9 mouse cellular contexts compared by ENCODE assay signal in genomic region chr5:97055511-97056068, GRCm38 (mm10). TPM values are rescaled to one million over a fixed set of nuclear protein-coding genes. Genes with fewer than 3 reads are reported as not detected.
A peak's percentile ranks its signal among the peaks of the same experiment; 100 is the strongest.
DNase-seq lines count a peak whose midpoint lies in the region; TF ChIP-seq lines count a peak whose summit lies in the region.
"Had no signal": no experiment of that assay in that cellular context is flagged by ENCODE, and none has a peak within 500 bp of the region (broad histone marks: within the 10 kb centered on the region; RNA-seq: fewer than 3 reads in every experiment).

No protein-coding gene starts in this region.

- no peak overlapping the region for H3K27ac ChIP-seq in layer of hippocampus, adult 2 months

- H3K4me3 ChIP-seq in layer of hippocampus, adult 2 months: no peak overlapping the region
- H3K4me3 ChIP-seq: myocyte had no signal

- TF ChIP-seq CTCF in layer of hippocampus, adult 2 months (conservative IDR thresholded peaks at IDR 0.05): peak; percentile 91

- intact Hi-C loops in left cerebral cortex, postnatal 36 days (cut with DNase I): loop anchor here (2.0 kb wide), 1 partner anchor 201 kb away; no protein-coding TSS in a partner anchor

- peak; percentile 59 for DNase-seq in adrenal gland, postnatal 14 days
- DNase-seq in adrenal gland, postnatal 25 days: no peak
- peak; percentile 65 for DNase-seq in left cerebral cortex, adult 11 months (ENCODE audit: low spot score)
- no peak for DNase-seq in left cerebral cortex, postnatal 36 days (ENCODE audit: low spot score in 2 of 2)
- DNase-seq in ES-CJ7 (ENCODE audit: low read depth, low spot score): peak; percentile 38
- DNase-seq in embryo, embryonic 9.5 days (ENCODE audit: extremely low spot score): peak; percentile 65
- DNase-seq in layer of hippocampus, adult 2 months (ENCODE audit: low spot score in 2 of 2): peak; percentile 59 to 78
- peak; percentile 32 for DNase-seq in retina, adult 2 months (ENCODE audit: low read depth, low spot score)

RNA-seq across cellular contexts. Expression of gene Paqr3, which starts 55.8 kb away (rescaled TPM):
- 3.1 and 4.1 TPM in 2 replicates for total RNA-seq in adrenal gland, postnatal 14 days (2021)
- total RNA-seq in adrenal gland, postnatal 25 days (2021): 3.6 and 4.3 TPM in 2 replicates
- total RNA-seq in left cerebral cortex, postnatal 36 days (2021): 10 to 100 TPM; 25.1 to 29.6 TPM
- total RNA-seq in layer of hippocampus, adult 2 months (2021): 10 to 100 TPM; 29.8 to 31.8 TPM

RNA-seq across cellular contexts. Expression of gene Bmp2k, which starts 58.1 kb away (rescaled TPM):
- 31.6 and 31.9 TPM in 2 replicates for total RNA-seq in adrenal gland, postnatal 14 days (2021)
- 28.8 and 37.2 TPM in 2 replicates for total RNA-seq in adrenal gland, postnatal 25 days (2021)
- 10 to 100 TPM; 12.6 to 12.9 TPM for total RNA-seq in left cerebral cortex, postnatal 36 days (2021)
- 10 to 100 TPM; 12.3 to 13.2 TPM for total RNA-seq in layer of hippocampus, adult 2 months (2021)

Comparison
In these comparisons a context has a peak if more than half of its experiments do, and no peak if none do; other contexts are left out.
1. DNase-seq: peak in adrenal gland, postnatal 14 days (single experiment), left cerebral cortex, adult 11 months (single experiment), ES-CJ7 (single experiment), embryo, embryonic 9.5 days (single experiment), layer of hippocampus, adult 2 months (2 of 2) and retina, adult 2 months (single experiment); none in adrenal gland, postnatal 25 days (single experiment) and left cerebral cortex, postnatal 36 days (0 of 2).